Mouse (Mus musculus) embryonic fibroblast, embryonic 13.5 days (primary cell): Measurements from ENCODE around the gene Dpysl5. TPM values are rescaled to one million over a fixed set of nuclear protein-coding genes. Genes with fewer than 3 reads are reported as not detected.

Source experiments
- H3K27ac ChIP-seq: 2 replicates; pipeline ENCODE4 v1.5.1; 2012; ENCODE audit warnings: low read length, control low read depth, inconsistent platforms; ENCODE audit not compliant: insufficient read depth
- H3K4me1 ChIP-seq: 2 replicates; pipeline ENCODE4 v1.6.1; 2011; ENCODE audit warnings: low read length; ENCODE audit not compliant: control insufficient read depth, insufficient read depth
- H3K4me3 ChIP-seq: 2 replicates; pipeline ENCODE4 v1.5.1; 2011; ENCODE audit warnings: mild to moderate bottlenecking, control low read depth, low read length; ENCODE audit not compliant: insufficient read depth
- CTCF ChIP-seq: IDR thresholded peaks from 2 replicates; pipeline ENCODE4 v1.5.1; 2011; ENCODE audit warnings: mild to moderate bottlenecking, control low read depth, low read length, moderate library complexity, borderline replicate concordance; ENCODE audit not compliant: insufficient read depth
- POLR2A ChIP-seq: IDR thresholded peaks from 2 replicates; pipeline ENCODE4 v1.6.1; 2011; ENCODE audit warnings: low read depth, mild to moderate bottlenecking, control low read depth, low read length, moderate library complexity
- polyA plus RNA-seq: library from polyadenylated mRNA; stranded (reverse); fragments of >200 nt; gene quantifications from 2 replicates; pipeline ENCODE4 v1.2.4, GENCODE M21; 2011; ENCODE audit warnings: low read depth; ENCODE audit not compliant: missing spikeins, insufficient read length

Dpysl5 gene
- polyA plus RNA-seq, 1 experiment = not detected

DNA sequence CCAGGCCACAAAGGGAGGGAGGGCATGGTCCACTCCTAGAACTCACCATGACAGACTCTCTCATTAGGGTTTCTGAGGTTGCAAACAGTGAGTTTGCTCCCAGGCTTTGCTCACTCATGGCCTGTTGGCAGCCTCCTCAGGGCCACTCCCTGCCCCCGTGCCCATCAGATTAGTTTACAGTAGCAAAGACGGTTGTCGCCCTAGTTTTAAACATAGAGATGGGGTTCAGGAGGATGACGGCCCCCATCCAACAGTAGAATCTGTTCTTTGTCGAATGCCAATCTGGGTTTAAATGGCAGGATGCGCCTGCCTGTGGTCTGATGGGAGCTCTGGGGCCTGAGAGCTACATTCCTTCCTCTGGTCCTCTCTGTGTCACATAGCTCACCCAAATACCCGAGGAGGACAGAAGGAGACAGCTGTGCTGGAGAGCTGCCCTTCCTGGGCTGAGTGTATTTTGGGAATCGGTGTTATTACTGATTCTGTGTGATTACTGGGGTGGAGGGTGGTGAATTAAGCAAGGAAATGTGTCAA is 105.0 kb downstream of the Dpysl5 start:
- TF ChIP-seq POLR2A = no peak
- no peak for TF ChIP-seq CTCF
- Histone ChIP-seq H3K4me3 (no peak overlapping the region), H3K27ac (no peak overlapping the region)

GRCm38 (mm10) chr5:30818758-30819309 is 107.5 kb downstream of the Dpysl5 start:
- H3K4me3 ChIP-seq = no peak overlapping the region
- TF ChIP-seq CTCF = no peak
- TF ChIP-seq POLR2A = no peak
- H3K4me1 ChIP-seq = no peaks in the 10 kb centered on the region; the same call in 1 of the 2 replicates
- H3K27ac ChIP-seq = no peak overlapping the region

More for the DNA sequence above, 105.0 kb downstream of the Dpysl5 start:
- no peaks in the 10 kb centered on the region; the same call in 1 of the 2 replicates for H3K4me1 ChIP-seq

- Histone ChIP-seq H3K4me1 (no peaks in the 10 kb centered on the region), H3K4me3 (no peak overlapping the region), H3K27ac (no peak overlapping the region)
- no peak for TF ChIP-seq POLR2A
- TF ChIP-seq CTCF = no peak
Measured at GRCm38 (mm10) chr5:30822689-30823088, 111.3 kb downstream of the Dpysl5 start.

- TF ChIP-seq POLR2A (no peak), CTCF (no peak)
- H3K4me3 ChIP-seq = no peak overlapping the region
Measured at GRCm38 (mm10) chr5:30823091-30823490, 111.7 kb downstream of the Dpysl5 start.

GRCm38 (mm10) chr5:30824124-30824988 is 113.0 kb downstream of the Dpysl5 start:
- Histone ChIP-seq H3K4me1 (no peaks in the 10 kb centered on the region), H3K4me3 (no peak overlapping the region), H3K27ac (no peak overlapping the region)
- TF ChIP-seq POLR2A = no peak
- no peak for TF ChIP-seq CTCF

More at GRCm38 (mm10) chr5:30823091-30823490, 111.7 kb downstream of the Dpysl5 start:
- no peak overlapping the region for H3K27ac ChIP-seq
- no peaks in the 10 kb centered on the region for H3K4me1 ChIP-seq

GRCm38 (mm10) chr5:30825166-30825565 is 113.8 kb downstream of the Dpysl5 start:
- H3K4me3 ChIP-seq = no peak overlapping the region
- H3K4me1 ChIP-seq = no peaks in the 10 kb centered on the region
- H3K27ac ChIP-seq = no peak overlapping the region
- no peak for TF ChIP-seq POLR2A
- TF ChIP-seq CTCF = no peak

GRCm38 (mm10) chr5:30825821-30826220 is 114.5 kb downstream of the Dpysl5 start:
- Histone ChIP-seq H3K4me3 (no peak overlapping the region), H3K27ac (no peak overlapping the region), H3K4me1 (no peaks in the 10 kb centered on the region)
- TF ChIP-seq POLR2A = no peak
- TF ChIP-seq CTCF = no peak

- H3K4me1 ChIP-seq = no peaks in the 10 kb centered on the region
- TF ChIP-seq POLR2A (no peak), CTCF (no peak)
- H3K27ac ChIP-seq = no peak overlapping the region
- H3K4me3 ChIP-seq = no peak overlapping the region
Measured at GRCm38 (mm10) chr5:30833416-30833815, 122.1 kb downstream of the Dpysl5 start.

DNA sequence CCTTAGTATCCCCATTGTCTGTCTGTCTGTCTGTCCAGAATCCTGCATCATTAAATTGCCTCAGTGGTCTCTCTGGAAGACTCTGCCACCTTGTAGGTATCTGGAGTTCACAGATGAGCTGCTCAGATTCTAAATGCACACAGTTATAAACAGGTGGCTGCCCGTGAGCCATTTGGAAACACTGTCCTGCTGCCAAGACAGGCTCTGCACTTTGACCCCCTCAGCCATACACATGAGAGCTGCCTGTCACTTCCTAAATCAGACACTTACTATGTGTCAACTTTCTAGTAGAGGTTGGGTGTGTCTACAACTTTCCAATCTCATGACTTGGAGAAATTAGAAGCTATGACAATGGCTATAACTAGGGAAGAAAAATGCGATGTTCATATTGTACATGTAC is 128.4 kb downstream of the Dpysl5 start:
- H3K4me1 ChIP-seq = no peaks in the 10 kb centered on the region
- TF ChIP-seq POLR2A = no peak
- TF ChIP-seq CTCF = no peak
- no peak overlapping the region for H3K27ac ChIP-seq
- no peak overlapping the region for H3K4me3 ChIP-seq

DNA sequence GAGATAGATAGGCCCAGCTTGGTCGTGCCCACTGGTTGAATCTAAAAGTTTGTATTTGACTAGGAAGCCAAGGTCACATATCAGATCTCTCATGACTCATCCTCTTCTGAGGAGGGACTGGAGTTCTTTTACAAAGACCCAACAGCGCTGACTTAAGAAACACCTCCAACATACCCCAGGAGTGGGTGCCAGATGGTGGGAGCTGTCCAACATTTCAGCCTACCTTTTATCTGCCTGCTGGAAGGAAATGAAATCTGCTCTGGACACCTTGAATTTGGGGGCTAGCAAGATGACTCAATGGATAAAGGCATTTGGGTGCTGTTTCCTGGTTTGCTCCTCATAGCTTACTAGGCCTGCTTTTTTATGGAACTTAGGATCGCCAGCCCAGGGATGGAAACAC is 130.5 kb downstream of the Dpysl5 start:
- no peak overlapping the region for H3K27ac ChIP-seq
- TF ChIP-seq CTCF = no peak
- TF ChIP-seq POLR2A = no peak
- H3K4me3 ChIP-seq = no peak overlapping the region

More for the DNA sequence above, 130.5 kb downstream of the Dpysl5 start:
- H3K4me1 ChIP-seq = no peaks in the 10 kb centered on the region

Other genes starting within 250 kb of the Dpysl5 start
- not detected in 2 replicates for gene Otof, start 249.6 kb upstream of the Dpysl5 start, polyA plus RNA-seq
- not detected in 2 replicates for gene 1700001C02Rik, start 245.5 kb upstream of the Dpysl5 start, polyA plus RNA-seq
- not detected in 2 replicates for gene Cib4, start 165.7 kb upstream of the Dpysl5 start, polyA plus RNA-seq
- gene Kcnk3, start 123.4 kb upstream of the Dpysl5 start, polyA plus RNA-seq = 1.3 and 1.6 TPM in 2 replicates
- 36.9 and 41.0 TPM in 2 replicates for gene Slc35f6, start 63.6 kb upstream of the Dpysl5 start, polyA plus RNA-seq
- gene Cenpa, start 44.8 kb upstream of the Dpysl5 start, polyA plus RNA-seq = 37.9 and 59.8 TPM in 2 replicates
- gene Mapre3, start 103.1 kb downstream of the Dpysl5 start, polyA plus RNA-seq = 24.3 and 26.8 TPM in 2 replicates
- gene Tmem214, start 156.4 kb downstream of the Dpysl5 start, polyA plus RNA-seq = 102 and 122 TPM in 2 replicates
- 7.2 and 17.0 TPM in 2 replicates for gene Agbl5, start 177.1 kb downstream of the Dpysl5 start, polyA plus RNA-seq
- 335 and 354 TPM in 2 replicates for gene Ost4, start 196.2 kb downstream of the Dpysl5 start, polyA plus RNA-seq
- gene Emilin1, start 201.8 kb downstream of the Dpysl5 start, polyA plus RNA-seq = 85.9 and 98.0 TPM in 2 replicates
- 11.4 and 12.4 TPM in 2 replicates for gene Khk, start 209.9 kb downstream of the Dpysl5 start, polyA plus RNA-seq
- gene Cgref1, start 234.0 kb downstream of the Dpysl5 start, polyA plus RNA-seq = 14.4 and 16.9 TPM in 2 replicates
- gene Preb, start 248.8 kb downstream of the Dpysl5 start, polyA plus RNA-seq = 91.6 and 95.3 TPM in 2 replicates